Mouse (Mus musculus) frontal cortex, adult 2 months (tissue): Measurements from ENCODE around the gene Apbb2. TPM values are rescaled to one million over a fixed set of nuclear protein-coding genes. Genes with fewer than 3 reads are reported as not detected.

Experiments used
- DNase-seq, 2 experiments: peaks; one replicate each; pipeline ENCODE4 v3.0.0; 2022; ENCODE audit warnings: low spot score in 1 of 2; ENCODE audit errors: extremely low spot score in 1 of 2
- polyA plus RNA-seq: library from polyadenylated mRNA; depleted of rRNA; stranded (reverse); fragments of >200 nt; gene quantifications from 2 replicates; pipeline ENCODE4 v1.2.3, GENCODE M21; 2012

Apbb2 gene
- polyA plus RNA-seq, 1 experiment: 20.8 TPM

DNA sequence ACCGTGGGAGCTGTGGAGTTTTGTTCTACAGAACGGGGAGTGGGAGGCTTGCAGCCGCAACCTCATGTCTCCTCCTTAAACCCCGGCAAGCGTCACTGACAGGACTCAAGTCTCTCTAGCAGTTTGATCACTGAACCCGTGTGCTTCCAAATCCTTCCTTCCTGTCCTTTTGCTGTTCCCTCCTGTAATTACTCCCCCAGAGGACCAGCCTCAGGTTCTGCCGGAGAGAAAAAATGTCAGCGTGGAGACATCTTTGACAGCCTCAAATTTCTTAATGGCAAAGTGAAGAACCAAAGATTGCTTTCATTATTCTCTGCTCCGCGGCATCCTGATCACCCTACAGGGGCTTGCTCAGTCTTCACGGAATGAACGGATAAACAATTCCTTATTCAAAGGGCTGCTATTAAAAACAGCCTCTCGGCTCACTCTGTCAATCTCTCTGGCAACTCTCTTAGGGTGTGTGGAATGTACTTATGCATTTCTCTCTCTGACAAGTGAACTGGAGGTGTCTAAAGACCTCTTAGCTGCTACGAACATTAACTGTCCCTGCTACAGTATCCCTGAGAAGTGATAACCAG is 298.7 kb downstream of the Apbb2 start:
- no peak for DNase-seq

- DNase-seq: peak in 1 of 2 experiments; percentile 80
These were observed 299.2 kb downstream of the Apbb2 start for GRCm38 (mm10) chr5:66319341-66319740.

DNA sequence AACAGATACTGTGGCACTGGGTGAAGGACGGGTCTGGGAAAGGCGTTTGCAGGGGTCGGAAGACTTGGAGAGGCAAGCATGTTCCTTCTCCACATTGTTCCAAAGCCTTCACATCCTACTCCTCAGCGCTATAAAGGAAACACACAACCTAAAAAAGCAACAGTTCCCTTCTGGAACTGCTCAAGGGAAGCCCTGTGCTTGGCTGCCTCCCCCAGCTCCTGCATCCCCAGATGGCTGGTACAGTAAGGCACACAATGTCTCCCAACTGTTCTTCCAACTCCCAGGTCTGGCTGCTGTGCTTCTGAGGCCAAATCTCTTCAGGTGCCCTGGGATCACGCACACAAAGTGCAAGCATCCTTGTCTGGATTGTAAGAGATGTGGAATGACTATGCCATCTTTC is 302.8 kb downstream of the Apbb2 start:
- DNase-seq: peak in 1 of 2 experiments; percentile 68

- DNase-seq: no peak
These were observed 307.8 kb downstream of the Apbb2 start for GRCm38 (mm10) chr5:66310806-66311205.

DNA sequence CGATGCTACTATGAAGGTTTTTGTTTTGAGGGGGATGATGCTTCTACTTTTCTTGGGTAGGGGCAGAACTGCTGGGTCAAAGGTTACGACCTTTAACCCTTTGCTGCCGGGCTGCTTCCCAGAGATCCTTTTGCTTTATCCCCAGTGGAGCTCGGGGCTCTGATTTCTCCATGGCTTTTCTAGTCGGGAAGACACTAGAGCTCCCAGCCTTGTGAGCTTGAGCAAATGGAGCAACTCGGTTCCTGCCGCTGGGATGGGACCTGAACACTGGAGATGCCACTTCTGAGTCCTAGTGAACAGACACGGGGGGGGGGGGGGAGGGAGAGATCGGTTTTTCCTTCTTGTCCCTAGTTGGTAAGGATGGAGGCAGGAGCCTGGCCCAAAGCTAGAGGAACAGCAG is 308.3 kb downstream of the Apbb2 start:
- DNase-seq: no peak

- DNase-seq: peak; percentile 50 to 74
These were observed 313.1 kb downstream of the Apbb2 start for GRCm38 (mm10) chr5:66305511-66305910.

- no peak for DNase-seq
These were observed 314.1 kb downstream of the Apbb2 start for GRCm38 (mm10) chr5:66304300-66305067.

GRCm38 (mm10) chr5:66302873-66303272 is 315.7 kb downstream of the Apbb2 start:
- peak; percentile 70 to 81 for DNase-seq

DNA sequence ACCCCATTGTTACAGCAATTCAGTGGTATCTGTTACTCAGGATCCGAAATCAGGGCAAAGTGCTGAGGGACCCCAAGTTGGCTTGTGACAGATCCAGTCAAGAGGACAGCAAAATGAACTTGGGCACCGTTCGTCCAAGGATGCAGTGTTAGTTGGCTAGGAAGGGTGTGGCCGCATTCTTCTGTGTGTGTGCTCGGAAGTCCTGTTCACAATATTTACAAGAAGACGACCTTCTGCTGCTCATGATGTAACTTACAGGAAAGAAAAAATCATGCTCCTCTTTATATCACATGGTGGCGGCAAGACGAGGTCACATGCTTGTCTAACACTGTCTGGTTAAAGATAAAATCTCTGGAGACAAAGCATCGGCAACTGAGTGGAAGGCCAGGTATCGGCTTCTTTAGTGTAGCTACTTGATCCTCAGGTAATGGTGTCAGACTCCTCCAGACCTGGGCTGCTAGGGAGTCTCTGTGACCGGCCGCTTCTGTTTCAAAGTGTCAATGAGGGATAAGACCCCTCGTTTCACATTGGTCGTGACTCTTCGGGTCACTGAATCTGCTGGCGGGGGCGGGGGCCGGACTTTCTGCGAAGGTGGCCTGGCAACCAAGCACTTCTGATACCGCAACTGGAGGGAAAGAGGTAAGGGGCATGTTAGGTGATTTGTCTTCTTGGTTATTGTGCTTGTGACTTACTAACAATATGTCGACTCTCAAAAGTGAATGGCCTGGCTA is 316.3 kb downstream of the Apbb2 start:
- no peak for DNase-seq

DNA sequence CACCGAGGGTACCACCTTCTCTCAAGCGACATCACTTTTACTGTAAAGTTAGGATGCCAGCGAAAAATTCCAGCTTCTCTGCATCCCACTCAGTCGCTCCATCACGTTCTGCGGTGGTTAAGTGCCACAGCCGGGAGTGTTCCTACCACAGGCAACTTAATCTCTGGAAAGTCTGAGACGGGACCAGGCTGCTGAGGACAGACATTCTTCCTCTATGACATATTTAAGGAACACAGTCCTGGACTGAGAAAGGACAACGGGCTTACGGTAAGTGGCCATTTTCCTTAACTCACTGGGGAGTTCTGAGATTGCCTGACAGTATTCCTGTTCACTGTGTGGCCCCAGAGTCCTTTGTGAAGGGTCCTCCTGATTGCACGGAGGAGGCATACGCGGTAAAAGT is 318.0 kb downstream of the Apbb2 start:
- no peak for DNase-seq

DNA sequence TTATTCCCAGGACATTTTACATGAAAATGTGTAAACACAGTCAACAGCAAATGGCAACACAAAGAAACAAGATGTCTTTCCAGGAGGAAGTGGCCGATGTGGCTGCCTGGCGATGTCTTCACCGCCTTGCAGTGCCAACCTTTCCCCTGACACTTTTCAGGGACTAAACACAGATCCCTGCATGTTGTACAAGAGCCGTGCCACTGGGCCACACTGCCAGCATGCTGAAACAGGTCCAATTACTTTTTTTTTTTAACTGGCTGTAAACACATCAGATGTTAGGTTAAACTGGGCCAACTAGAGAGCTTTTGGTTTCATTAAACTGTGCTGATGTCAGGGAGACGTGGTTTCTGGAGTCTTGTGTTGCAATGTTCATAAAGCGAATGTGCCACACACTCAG is 319.7 kb downstream of the Apbb2 start:
- DNase-seq: no peak

DNA sequence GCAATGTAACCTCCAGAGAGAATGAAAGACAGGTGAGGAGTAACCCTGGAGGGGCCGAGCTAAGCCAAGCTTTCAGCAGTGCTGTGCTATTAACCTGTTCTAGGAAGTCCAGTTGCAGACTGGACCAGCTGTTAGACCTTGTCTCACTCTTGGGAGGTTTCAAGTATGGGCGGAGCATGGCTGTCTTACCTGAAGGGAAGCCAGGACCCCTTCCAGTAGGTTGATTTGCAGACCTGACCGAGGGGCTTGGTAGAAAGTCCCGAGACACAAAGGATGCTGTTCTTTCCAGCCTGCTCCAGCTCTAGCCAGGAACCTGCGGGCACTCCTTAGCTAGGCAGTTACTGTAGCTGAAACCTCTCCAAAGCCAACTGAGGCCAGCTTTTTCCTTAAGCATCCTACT is 322.5 kb downstream of the Apbb2 start:
- DNase-seq: no peak

- DNase-seq: no peak
These were observed 323.6 kb downstream of the Apbb2 start for GRCm38 (mm10) chr5:66294952-66295351.

GRCm38 (mm10) chr5:66294106-66294625 is 324.4 kb downstream of the Apbb2 start:
- no peak for DNase-seq

GRCm38 (mm10) chr5:66280742-66281141 is 337.8 kb downstream of the Apbb2 start:
- no peak for DNase-seq

DNA sequence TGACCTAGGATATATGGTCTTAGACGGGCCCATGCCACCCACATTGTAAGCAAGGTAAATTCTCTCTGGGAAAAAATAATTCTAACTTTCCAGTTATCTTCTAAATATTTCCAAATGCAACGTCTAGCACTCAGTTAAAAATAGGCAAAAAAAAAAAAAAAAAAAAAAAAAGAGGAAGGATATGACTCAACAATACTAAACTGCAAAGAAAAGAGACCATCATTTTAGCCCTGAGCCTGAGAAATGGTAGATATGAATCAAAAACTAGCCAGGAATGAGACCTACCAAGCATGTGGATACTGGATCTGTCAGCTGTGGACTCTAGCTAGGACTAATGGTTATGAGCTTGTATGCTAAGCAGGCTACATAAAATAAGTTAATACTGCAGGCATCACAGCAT is 338.9 kb downstream of the Apbb2 start:
- DNase-seq: no peak

- no peak for DNase-seq
These were observed 344.2 kb downstream of the Apbb2 start for GRCm38 (mm10) chr5:66274417-66274816.

DNA sequence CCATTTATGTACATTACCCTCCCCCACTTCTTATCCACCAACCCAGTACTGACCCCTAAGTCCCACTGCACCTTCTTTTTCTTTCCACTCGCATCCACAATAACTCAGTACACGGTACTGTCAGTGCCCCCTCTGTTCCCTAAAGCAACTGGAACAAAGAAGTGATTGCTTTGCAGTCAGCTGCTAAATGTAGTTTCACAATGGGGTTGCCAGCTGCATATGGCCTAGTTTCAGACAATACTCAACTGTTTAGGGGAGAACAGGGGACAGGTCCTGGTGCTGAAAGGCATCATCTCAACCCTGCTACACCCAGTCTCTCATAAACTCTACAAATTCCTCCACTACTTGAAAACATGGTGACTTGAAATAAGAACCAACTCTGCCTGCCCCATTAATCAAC is 347.4 kb downstream of the Apbb2 start:
- DNase-seq: peak in 1 of 2 experiments; percentile 12

GRCm38 (mm10) chr5:66269616-66270015 is 349.0 kb downstream of the Apbb2 start:
- DNase-seq: peak in 1 of 2 experiments; percentile 18

- DNase-seq: peak in 1 of 2 experiments; percentile 56
These were observed 355.2 kb downstream of the Apbb2 start for GRCm38 (mm10) chr5:66263398-66263797.

GRCm38 (mm10) chr5:66262475-66262874 is 356.1 kb downstream of the Apbb2 start:
- DNase-seq: no peak
